Comparison of ENCODE assay signal across 15 mouse cellular contexts in the genomic region with DNA sequence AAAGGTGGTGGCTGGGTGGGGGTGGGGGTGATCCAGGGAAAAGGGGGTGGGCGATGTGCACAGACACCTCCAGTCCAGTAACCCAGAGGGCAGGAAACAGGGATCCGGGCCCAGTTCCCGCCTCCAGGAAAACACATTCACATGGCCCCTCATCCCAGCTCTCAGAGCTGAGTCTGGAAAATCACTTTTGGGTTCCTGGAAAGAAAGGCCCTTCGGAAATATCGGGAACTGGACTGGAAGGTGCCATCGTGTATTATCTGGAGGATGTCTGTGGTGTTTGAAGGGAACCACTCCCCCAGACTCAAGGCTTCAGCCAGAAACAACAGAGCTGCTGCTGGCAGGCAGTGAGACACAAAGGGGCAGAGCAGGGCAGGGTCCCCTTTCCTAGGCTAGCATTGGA. TPM values are rescaled to one million over a fixed set of nuclear protein-coding genes. Genes with fewer than 3 reads are reported as not detected.
DNase-seq lines count a peak whose midpoint lies in the region; ATAC-seq and TF ChIP-seq lines count a peak whose summit lies in the region.
"Had no signal": no experiment of that assay in that cellular context is flagged by ENCODE, and none has a peak within 500 bp of the region (broad histone marks: within the 10 kb centered on the region; RNA-seq: fewer than 3 reads in every experiment).

No protein-coding gene starts in this region.

- no peaks in the 10 kb centered on the region for H3K27me3 ChIP-seq in embryonic facial prominence, embryonic 12.5 days
- H3K27me3 ChIP-seq in embryonic facial prominence, embryonic 10.5 days (replicated peaks; ENCODE audit: low read depth, poor library complexity, severe bottlenecking) = no peaks in the 10 kb centered on the region
- no peaks in the 10 kb centered on the region for H3K27me3 ChIP-seq in embryonic facial prominence, embryonic 15.5 days
- H3K27me3 ChIP-seq in heart, embryonic 16.5 days (ENCODE audit: control insufficient read depth, insufficient read depth, low read length) = no peaks in the 10 kb centered on the region
- H3K27me3 ChIP-seq in limb, embryonic 15.5 days = no peaks in the 10 kb centered on the region
- no peaks in the 10 kb centered on the region for H3K27me3 ChIP-seq in cerebellum, adult 2 months (ENCODE audit: control insufficient read depth, insufficient read depth, low read length)
- H3K27me3 ChIP-seq: lung, embryonic 15.5 days; Patski had no signal

- peaks cover 4% of the 10 kb centered on the region; the same call in 1 of the 2 replicates for H3K36me3 ChIP-seq in embryonic facial prominence, embryonic 12.5 days
- H3K36me3 ChIP-seq in embryonic facial prominence, embryonic 10.5 days (replicated peaks) = peaks cover 25% of the 10 kb centered on the region
- H3K36me3 ChIP-seq in embryonic facial prominence, embryonic 15.5 days = no peaks in the 10 kb centered on the region
- no peaks in the 10 kb centered on the region for H3K36me3 ChIP-seq in heart, embryonic 16.5 days (ENCODE audit: control insufficient read depth, insufficient read depth)
- no peaks in the 10 kb centered on the region for H3K36me3 ChIP-seq in limb, embryonic 15.5 days
- H3K36me3 ChIP-seq: lung, embryonic 15.5 days had no signal

- H3K27ac ChIP-seq in embryonic facial prominence, embryonic 12.5 days = 0 out of 2 replicates have a peak overlapping the region, but pooled peaks have one; percentile 11
- H3K27ac ChIP-seq in embryonic facial prominence, embryonic 10.5 days (replicated peaks) = no peak overlapping the region
- H3K27ac ChIP-seq in embryonic facial prominence, embryonic 15.5 days (replicated peaks) = peak overlapping the region; percentile 34; the same call in 1 of the 2 replicates
- peak overlapping the region; percentile 20; the same call in 1 of the 2 replicates for H3K27ac ChIP-seq in heart, embryonic 16.5 days (ENCODE audit: low read length)
- peak overlapping the region; percentile 54; the same call in 1 of the 2 replicates for H3K27ac ChIP-seq in limb, embryonic 15.5 days
- no peak overlapping the region for H3K27ac ChIP-seq in cerebellum, adult 2 months (ENCODE audit: insufficient read depth, low read length)
- H3K27ac ChIP-seq: lung, embryonic 15.5 days had no signal

- TF ChIP-seq POLR2A in cerebellum, adult 2 months (IDR thresholded peaks at IDR 0.05; ENCODE audit: borderline replicate concordance, insufficient read depth, low read length) = no peak

- H3K9me3 ChIP-seq in embryonic facial prominence, embryonic 12.5 days = no peaks in the 10 kb centered on the region
- no peaks in the 10 kb centered on the region for H3K9me3 ChIP-seq in embryonic facial prominence, embryonic 10.5 days
- H3K9me3 ChIP-seq in embryonic facial prominence, embryonic 15.5 days (replicated peaks) = no peaks in the 10 kb centered on the region
- no peaks in the 10 kb centered on the region for H3K9me3 ChIP-seq in heart, embryonic 16.5 days (replicated peaks; ENCODE audit: control insufficient read depth, low read length)
- H3K9me3 ChIP-seq in limb, embryonic 15.5 days = no peaks in the 10 kb centered on the region
- H3K9me3 ChIP-seq: lung, embryonic 15.5 days had no signal

- H3K4me3 ChIP-seq in embryonic facial prominence, embryonic 12.5 days = no peak overlapping the region
- no peak overlapping the region for H3K4me3 ChIP-seq in embryonic facial prominence, embryonic 10.5 days
- H3K4me3 ChIP-seq in embryonic facial prominence, embryonic 15.5 days (replicated peaks) = no peak overlapping the region
- no peak overlapping the region for H3K4me3 ChIP-seq in heart, embryonic 16.5 days (ENCODE audit: low read length)
- no peak overlapping the region for H3K4me3 ChIP-seq in limb, embryonic 15.5 days
- H3K4me3 ChIP-seq in cerebellum, adult 2 months (replicated peaks; ENCODE audit: insufficient read depth, low read depth, low read length) = no peak overlapping the region
- H3K4me3 ChIP-seq: lung, embryonic 15.5 days; myocyte had no signal

- no peak for TF ChIP-seq CTCF in cerebellum, adult 2 months (IDR thresholded peaks at IDR 0.05; ENCODE audit: borderline replicate concordance, insufficient read depth, low read depth, low read length)

- ATAC-seq in embryonic facial prominence, embryonic 12.5 days (ENCODE audit: insufficient number of reproducible peaks, insufficient read depth, low FRiP score, low TSS enrichment) = no peak
- ATAC-seq in embryonic facial prominence, embryonic 15.5 days (ENCODE audit: insufficient number of reproducible peaks, low FRiP score, low TSS enrichment, low read depth) = no peak
- no peak for ATAC-seq in heart, embryonic 16.5 days (replicated peaks; ENCODE audit: extremely low read depth, insufficient read depth, low FRiP score)
- no peak for ATAC-seq in limb, embryonic 15.5 days (ENCODE audit: insufficient number of reproducible peaks, low FRiP score, low TSS enrichment, low read depth)
- ATAC-seq: forebrain, postnatal 0 days; Patski had no signal

- WGBS in embryonic facial prominence, embryonic 12.5 days = 62% methylated on average over 6 of the region's 6 CpGs
- WGBS in embryonic facial prominence, embryonic 10.5 days = 66% methylated on average over 6 of the region's 6 CpGs
- 55% methylated on average over 6 of the region's 6 CpGs for WGBS in embryonic facial prominence, embryonic 15.5 days
- WGBS in heart, embryonic 16.5 days = 39% methylated on average over 6 of the region's 6 CpGs
- 51% methylated on average over 6 of the region's 6 CpGs for WGBS in limb, embryonic 15.5 days
- 52% methylated on average over 6 of the region's 6 CpGs for WGBS in cerebellum, adult 2 months

- DNase-seq in embryonic facial prominence, embryonic 10.5 days (ENCODE audit: low spot score) = no peak
- no peak for DNase-seq in spleen, adult 12 weeks (ENCODE audit: low spot score)
- DNase-seq in cerebellum, adult 2 months = no peak
- no peak for DNase-seq in lung, postnatal 36 days
- DNase-seq: cerebellum, postnatal 10 days; forebrain, postnatal 0 days; gastrocnemius, postnatal 14 days; right cerebral cortex, postnatal 25 days had no signal

- no peak overlapping the region for H3K9ac ChIP-seq in embryonic facial prominence, embryonic 12.5 days
- H3K9ac ChIP-seq in embryonic facial prominence, embryonic 15.5 days = no peak overlapping the region
- H3K9ac ChIP-seq in heart, embryonic 16.5 days (ENCODE audit: low read length) = peak overlapping the region; percentile 26; the same call in 1 of the 2 replicates
- H3K9ac ChIP-seq in limb, embryonic 15.5 days = no peak overlapping the region
- H3K9ac ChIP-seq: forebrain, postnatal 0 days; lung, embryonic 15.5 days had no signal

- H3K4me1 ChIP-seq in embryonic facial prominence, embryonic 12.5 days = peaks cover 53% of the 10 kb centered on the region
- peaks cover 67% of the 10 kb centered on the region for H3K4me1 ChIP-seq in embryonic facial prominence, embryonic 10.5 days
- H3K4me1 ChIP-seq in embryonic facial prominence, embryonic 15.5 days = peaks cover 60% of the 10 kb centered on the region
- H3K4me1 ChIP-seq in heart, embryonic 16.5 days (ENCODE audit: control insufficient read depth, insufficient read depth, low read length) = peaks cover 69% of the 10 kb centered on the region
- peaks cover 85% of the 10 kb centered on the region for H3K4me1 ChIP-seq in limb, embryonic 15.5 days
- peaks cover 9% of the 10 kb centered on the region; the same call in 1 of the 2 replicates for H3K4me1 ChIP-seq in cerebellum, adult 2 months (ENCODE audit: control insufficient read depth, insufficient read depth, low read length)

- H3K4me2 ChIP-seq in embryonic facial prominence, embryonic 12.5 days (replicated peaks) = no peak overlapping the region
- H3K4me2 ChIP-seq in embryonic facial prominence, embryonic 15.5 days (replicated peaks) = no peak overlapping the region
- no peak overlapping the region; the same call in 1 of the 2 replicates for H3K4me2 ChIP-seq in heart, embryonic 16.5 days (ENCODE audit: low read depth, low read length)
- H3K4me2 ChIP-seq in limb, embryonic 15.5 days = no peak overlapping the region
- H3K4me2 ChIP-seq: lung, embryonic 15.5 days had no signal

RNA-seq across cellular contexts. Expression of a gene that starts 10.6 kb away (rescaled TPM):
- polyA plus RNA-seq in embryonic facial prominence, embryonic 12.5 days (2016; fragmentation: Nextera tagmentation; extraction: Ambion mirVana) = 43.0 and 46.5 TPM in 2 replicates
- 38.2 and 39.3 TPM in 2 replicates for polyA plus RNA-seq in embryonic facial prominence, embryonic 10.5 days (2016; fragmentation: Nextera tagmentation; extraction: Ambion mirVana)
- 35.6 and 35.7 TPM in 2 replicates for polyA plus RNA-seq in embryonic facial prominence, embryonic 15.5 days (2015; fragmentation: Nextera tagmentation; extraction: Ambion mirVana)
- polyA plus RNA-seq in heart, embryonic 16.5 days (2015; fragmentation: Nextera tagmentation; extraction: Ambion mirVana) = 31.0 and 33.1 TPM in 2 replicates
- polyA plus RNA-seq in limb, embryonic 15.5 days (2015; fragmentation: Nextera tagmentation; extraction: Ambion mirVana) = 25.5 and 29.4 TPM in 2 replicates
- 30.0 and 35.4 TPM in 2 replicates for polyA plus RNA-seq in cerebellum, adult 2 months (2012; rRNA removed)

Comparison
In these comparisons a context has a peak if more than half of its experiments do, and no peak if none do; other contexts are left out.
1. H3K27ac ChIP-seq: peak in embryonic facial prominence, embryonic 12.5 days (single experiment), embryonic facial prominence, embryonic 15.5 days (single experiment), heart, embryonic 16.5 days (single experiment) and limb, embryonic 15.5 days (single experiment); none in embryonic facial prominence, embryonic 10.5 days (single experiment) and cerebellum, adult 2 months (single experiment).